Mouse (Mus musculus) heart, postnatal 14 days (tissue): ENCODE results near the gene Tead1. TPM values are rescaled to one million over a fixed set of nuclear protein-coding genes. Genes with fewer than 3 reads are reported as not detected.
"Not testable (repeated sequence)": the region's sequence is repeated elsewhere in the genome, so short reads cannot be mapped to it uniquely, and the experiment has no call there.

Source experiments
- DNase-seq, 2 experiments: peaks; one replicate each; pipeline ENCODE4 v3.0.0; 2021 to 2022
- intact Hi-C: fragments of 180-260 bp; cut with DNase I; formaldehyde crosslinking; loops from one replicate; pipeline ENCODE4 v1.15.1; 2025
- total RNA-seq, 2 experiments: library from RNA; stranded (reverse); gene quantifications; 2 replicates each; pipeline ENCODE4 v1.2.3; 2021

The Tead1 gene
- total RNA-seq, 2 experiments from 2014 or later, result 147 to 154 TPM

GRCm38 (mm10) chr7:112883791-112884274 lies 204.7 kb downstream of the Tead1 start:
- DNase-seq, result peak; percentile 57 to 71
- intact Hi-C loops, result no loop called here

- no peak for DNase-seq
- intact Hi-C loops, result no loop called here
Measured at GRCm38 (mm10) chr7:112885546-112885945, 206.4 kb downstream of the Tead1 start.

DNA sequence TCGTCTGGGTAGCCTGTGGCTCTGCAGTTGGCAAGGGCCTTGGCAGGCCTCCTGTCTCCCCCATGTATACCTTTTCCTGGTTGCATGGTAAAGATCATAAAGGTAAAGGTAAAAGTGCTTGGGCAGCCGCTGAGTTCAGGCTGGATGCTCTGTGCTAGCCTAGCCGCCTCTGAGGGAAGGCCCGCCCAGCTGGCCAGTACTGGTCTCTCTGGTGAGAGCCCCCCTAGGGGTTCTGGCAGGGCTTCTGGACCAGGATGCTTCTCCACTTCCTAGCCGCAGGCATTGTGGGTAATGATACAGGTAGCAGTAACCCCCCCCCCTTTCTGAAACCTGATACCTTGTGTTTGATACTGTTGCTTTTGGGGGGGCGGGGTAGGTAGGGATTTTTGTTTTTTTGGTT lies 212.8 kb downstream of the Tead1 start:
- intact Hi-C loops, result no loop called here
- no peak for DNase-seq

- intact Hi-C loops, result no loop called here
- no peak for DNase-seq
Measured at GRCm38 (mm10) chr7:112892595-112892994, 213.5 kb downstream of the Tead1 start.

DNA sequence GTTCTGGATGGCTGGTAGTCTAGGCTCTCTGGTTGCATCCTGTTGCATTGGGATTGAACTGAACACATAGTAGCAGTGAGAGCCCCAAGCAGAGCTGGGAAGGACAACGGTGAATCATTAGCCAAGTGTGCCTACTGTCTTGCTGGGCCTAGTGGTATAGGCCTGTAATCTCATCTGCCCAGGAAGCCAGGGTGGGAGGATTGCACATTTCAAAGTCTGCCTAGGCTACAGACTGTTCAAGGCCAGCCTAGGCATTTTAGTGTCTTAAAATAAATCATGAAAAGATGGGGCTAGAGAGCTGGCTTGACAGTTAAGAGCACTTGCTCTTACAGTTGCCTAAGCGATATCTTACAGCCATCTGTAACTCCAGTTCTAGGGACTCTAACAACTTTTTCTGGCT lies 217.2 kb downstream of the Tead1 start:
- intact Hi-C loops, result no loop called here

DNA sequence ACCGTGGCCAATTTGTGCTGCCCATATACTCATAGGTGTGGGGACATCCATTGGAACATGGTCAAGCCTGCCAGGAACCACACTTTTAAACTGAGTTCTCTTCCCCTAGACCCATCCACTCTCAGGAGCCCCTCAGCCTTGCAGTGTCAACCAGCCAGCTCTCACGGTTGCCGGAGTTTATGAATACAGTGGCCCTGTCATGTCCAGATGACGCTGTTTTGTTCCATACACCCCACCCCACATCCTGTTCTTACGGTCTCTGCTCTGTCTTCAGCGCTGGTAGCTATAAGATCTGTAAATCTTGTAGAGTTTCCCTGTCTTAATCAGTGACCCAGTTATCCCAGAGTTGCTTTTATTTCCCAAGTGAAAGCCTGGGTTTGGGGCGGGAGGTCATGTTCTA lies 222.6 kb downstream of the Tead1 start:
- DNase-seq, result no peak
- intact Hi-C loops, result no loop called here

More for the DNA sequence above, 217.2 kb downstream of the Tead1 start:
- no peak for DNase-seq

- no peak for DNase-seq
- intact Hi-C loops, result no loop called here
Measured at GRCm38 (mm10) chr7:112906848-112907247, 227.7 kb downstream of the Tead1 start.

DNA sequence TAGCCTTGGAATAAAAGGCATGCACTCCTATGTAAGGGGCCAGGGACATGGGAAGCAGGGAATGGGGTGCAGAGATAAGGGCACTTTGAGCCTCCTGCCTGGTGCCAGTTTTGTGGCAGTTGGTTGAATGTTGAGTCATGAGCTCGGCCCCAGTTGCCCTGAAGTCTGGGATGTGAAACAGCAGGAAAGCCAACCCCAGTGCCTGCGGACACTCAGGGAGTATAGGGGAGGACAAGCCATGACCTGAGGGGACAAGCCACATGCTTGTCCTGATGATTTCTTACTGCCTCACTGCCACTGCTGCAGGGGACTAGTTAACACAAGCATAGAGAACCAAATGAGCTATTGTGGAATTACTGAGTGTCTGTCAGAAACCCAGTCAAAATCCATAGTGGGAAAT lies 228.3 kb downstream of the Tead1 start:
- intact Hi-C loops, result no loop called here
- no peak for DNase-seq

DNA sequence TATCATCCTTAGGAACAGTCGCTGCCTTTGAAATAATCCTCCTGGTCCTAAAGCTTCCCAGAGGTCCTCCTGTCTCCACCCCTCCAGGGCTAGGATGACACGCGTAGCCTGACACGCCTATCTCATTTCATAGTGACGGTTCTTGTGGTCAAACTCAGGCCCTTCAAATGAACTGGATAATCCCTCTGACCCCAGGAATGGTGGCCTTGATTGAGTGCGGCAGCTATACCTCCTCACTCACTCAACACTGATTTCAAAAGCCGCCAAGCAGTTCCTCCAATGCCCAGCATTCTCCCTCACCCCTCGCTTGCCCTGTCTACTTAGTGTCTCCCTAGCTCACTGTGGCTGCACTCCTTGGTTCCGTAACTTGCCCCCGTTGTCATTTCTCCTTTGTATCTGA lies 230.0 kb downstream of the Tead1 start:
- DNase-seq, result no peak
- intact Hi-C loops, result no loop called here

DNA sequence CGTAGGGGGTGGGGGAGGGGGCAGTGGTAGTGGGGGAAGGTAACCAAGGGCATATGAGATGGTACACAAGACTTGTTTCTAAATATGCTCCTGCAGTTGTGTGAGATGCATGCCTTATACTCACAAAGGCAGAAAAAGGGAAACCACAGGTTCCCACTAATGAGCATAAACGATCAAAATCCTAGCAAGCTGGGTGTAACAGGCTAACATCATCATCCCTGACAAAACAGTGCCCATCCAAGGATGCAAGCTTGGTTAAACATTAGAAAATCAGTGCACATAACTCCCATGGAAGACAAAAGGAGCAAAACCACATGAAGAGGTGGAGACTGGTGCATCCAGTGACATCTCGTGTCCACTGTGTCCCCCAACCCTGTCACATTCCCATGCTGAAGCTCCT lies 233.9 kb downstream of the Tead1 start:
- intact Hi-C loops, result no loop called here

DNA sequence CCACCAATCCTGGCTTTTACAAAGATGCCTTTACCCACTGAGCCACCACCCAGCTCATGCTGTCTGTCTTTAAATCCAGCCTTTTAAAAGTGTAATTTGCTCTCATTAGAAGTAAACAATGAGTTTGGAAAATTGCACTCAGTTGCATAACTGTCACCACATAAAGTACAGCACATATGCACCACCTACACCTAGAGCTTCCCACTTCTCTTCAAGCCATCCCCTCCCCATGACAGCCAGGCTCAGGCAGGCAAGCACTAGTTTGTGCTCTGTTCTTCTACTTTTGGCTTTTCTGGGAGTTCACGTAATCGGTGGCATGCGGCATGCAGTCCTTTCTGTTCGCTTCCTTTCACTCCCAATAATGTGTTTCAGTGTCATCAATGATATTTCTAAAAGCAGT lies 236.5 kb downstream of the Tead1 start:
- intact Hi-C loops, result loop anchor here (5.0 kb wide), 1 partner anchor 337 kb away; no protein-coding TSS in a partner anchor
- DNase-seq, result no peak

More for the DNA sequence above, 233.9 kb downstream of the Tead1 start:
- no peak for DNase-seq

DNA sequence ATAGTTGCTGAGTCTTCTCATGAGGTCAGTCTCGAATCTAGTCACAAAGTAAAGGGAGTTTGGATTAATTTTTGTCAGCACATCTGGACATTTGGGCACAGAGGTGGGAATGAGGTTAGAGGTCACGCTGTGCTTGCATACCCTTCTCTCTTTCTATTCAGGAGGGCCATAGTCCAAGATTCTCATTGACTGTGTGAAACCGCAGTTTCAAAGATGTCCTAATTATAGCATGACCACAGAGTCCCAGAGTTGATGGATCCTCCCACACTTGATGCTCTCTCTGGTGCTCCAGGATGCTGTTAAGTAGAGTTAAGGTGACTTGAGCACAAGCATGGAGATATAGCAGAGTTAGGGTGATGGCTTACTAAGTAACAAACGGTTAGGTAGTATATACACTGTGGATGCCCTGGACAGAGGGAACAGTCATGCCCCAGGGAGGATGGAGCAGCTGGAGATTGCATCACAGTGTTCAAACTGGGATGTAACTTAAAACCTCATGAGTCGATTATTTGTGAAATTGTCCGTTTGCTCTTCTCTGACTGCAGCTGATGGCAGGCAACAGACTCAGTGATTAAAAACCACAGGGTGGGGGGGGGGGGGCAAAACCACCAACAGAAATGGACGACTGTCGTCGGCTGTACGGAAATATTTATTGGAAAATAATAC lies 238.6 kb downstream of the Tead1 start:
- DNase-seq, result no peak
- intact Hi-C loops, result loop anchor here (5.0 kb wide), 1 partner anchor 335 kb away; no protein-coding TSS in a partner anchor

DNA sequence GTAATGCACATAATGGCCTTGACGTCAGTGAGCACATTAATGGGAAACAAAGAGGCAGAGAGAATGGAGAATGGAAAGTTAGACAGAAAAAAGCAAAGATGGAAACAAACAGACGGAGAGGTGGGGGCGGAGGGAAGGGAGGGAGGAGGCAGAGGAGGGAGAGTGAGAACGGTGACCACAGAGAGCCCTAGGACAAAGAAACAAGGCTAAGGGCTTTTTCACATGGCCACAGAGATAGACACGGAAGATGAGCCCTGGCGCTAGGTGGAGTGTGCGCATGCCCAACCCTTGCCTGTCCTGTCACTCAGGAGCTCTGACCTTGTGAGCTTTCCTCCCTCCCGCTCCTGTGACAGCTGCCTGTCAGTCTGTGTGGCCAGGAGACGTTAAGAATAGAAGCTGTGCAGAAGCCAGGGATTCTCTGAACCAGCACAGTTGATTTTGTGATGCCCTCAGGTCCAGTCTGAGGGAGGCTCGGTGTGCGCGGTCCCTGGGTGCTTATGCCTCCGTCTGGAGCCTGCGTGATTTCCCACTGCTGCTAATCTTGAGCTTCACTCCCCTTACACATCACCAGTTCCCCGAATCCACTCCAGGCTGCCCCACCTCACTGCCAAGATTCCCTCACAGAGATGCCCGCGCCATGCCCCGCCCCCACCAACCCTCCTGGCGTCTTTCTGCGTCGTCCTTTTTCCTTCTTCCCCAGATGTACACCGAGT lies 239.3 kb downstream of the Tead1 start:
- intact Hi-C loops, result loop anchor here (5.0 kb wide), 1 partner anchor 334 kb away; no protein-coding TSS in a partner anchor
- peak; percentile 17 to 28 for DNase-seq

GRCm38 (mm10) chr7:112919845-112920244 lies 240.7 kb downstream of the Tead1 start:
- DNase-seq, result peak; percentile 52 to 75
- intact Hi-C loops, result loop anchor here (1.0 to 5.0 kb wide), 3 partner anchors 212 to 342 kb away; no protein-coding TSS in a partner anchor

GRCm38 (mm10) chr7:112922801-112923200 lies 243.7 kb downstream of the Tead1 start:
- intact Hi-C loops, result loop anchor here (5.0 kb wide), 1 partner anchor 340 kb away; no protein-coding TSS in a partner anchor
- no peak for DNase-seq

- DNase-seq, result no peak
- intact Hi-C loops, result loop anchor here (5.0 kb wide), 1 partner anchor 339 kb away; no protein-coding TSS in a partner anchor
Measured at GRCm38 (mm10) chr7:112923712-112924111, 244.6 kb downstream of the Tead1 start.

DNA sequence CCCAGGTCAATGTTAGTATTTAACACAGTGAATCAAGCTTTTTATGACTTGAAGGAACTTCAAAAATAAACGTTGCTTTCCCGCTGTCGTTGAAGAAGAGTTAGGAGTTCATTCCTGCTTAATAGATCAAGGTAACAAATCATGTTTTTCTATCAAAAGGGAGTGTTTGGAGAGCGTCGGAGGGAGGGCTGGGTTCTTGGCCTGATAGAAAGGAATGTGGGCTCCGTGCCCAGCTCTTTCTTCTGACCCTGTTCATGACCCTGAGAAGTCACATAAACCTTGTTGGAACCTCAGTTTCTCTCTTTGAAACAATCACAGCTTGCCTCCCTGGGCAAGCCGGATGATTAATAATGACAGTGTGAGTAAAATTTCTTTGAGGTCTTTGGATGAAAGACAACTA lies 251.6 kb downstream of the Tead1 start:
- no peak for DNase-seq
- intact Hi-C loops, result no loop called here

GRCm38 (mm10) chr7:112935876-112936275 lies 256.8 kb downstream of the Tead1 start:
- intact Hi-C loops, DNase-seq: not testable (repeated sequence)

DNA sequence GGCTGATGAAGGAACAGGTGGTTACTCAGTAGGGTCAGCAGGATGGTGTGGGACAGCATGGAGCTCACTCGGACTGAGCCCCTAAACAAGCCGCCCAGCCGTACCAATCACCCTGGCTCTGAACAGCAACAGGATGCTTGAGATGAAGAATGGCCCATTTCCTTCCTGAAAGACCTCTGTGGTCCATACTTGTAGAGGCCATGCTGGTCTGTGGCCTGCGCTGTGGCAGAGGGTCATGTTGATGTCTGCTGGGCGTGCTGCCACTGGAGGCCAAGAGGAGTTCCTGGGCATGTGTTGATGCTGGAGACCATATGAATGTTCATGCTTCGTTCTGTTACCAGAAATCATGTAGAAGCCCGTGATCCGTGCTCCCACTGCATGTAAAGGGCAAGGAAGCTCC lies 258.0 kb downstream of the Tead1 start:
- intact Hi-C loops, result no loop called here
- no peak for DNase-seq

- intact Hi-C loops, result no loop called here
- DNase-seq, result no peak
Measured at GRCm38 (mm10) chr7:112938959-112939358, 259.8 kb downstream of the Tead1 start.

- intact Hi-C loops, result no loop called here
- DNase-seq, result no peak
Measured at GRCm38 (mm10) chr7:112942567-112942966, 263.4 kb downstream of the Tead1 start.

DNA sequence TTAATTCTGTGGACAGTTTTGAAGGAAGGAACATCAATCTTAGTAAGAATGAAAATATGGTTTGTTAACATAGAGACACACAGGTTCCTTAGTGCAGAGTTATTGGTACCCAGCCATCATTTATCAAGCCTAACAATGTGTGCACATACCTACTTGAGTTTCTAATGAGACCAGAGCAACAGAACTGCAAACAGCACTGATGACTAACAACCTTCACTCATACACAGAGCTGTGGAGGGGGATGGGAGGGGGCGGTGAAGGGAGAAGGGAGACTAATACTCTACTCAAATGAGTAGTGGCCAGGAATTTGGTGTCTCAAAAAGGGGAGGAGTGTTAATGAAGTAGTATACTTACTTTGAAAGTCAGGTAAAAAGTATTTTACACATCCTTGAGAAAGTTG lies 263.9 kb downstream of the Tead1 start:
- intact Hi-C loops, result no loop called here
- DNase-seq, result no peak
